Mouse (Mus musculus): ENCODE results near the gene Ift122. TPM values are rescaled to one million over a fixed set of nuclear protein-coding genes. Genes with fewer than 3 reads are reported as not detected.

Gene Ift122
- polyA plus RNA-seq, 1 experiment from 2014 or later: 28.2 TPM

DNA sequence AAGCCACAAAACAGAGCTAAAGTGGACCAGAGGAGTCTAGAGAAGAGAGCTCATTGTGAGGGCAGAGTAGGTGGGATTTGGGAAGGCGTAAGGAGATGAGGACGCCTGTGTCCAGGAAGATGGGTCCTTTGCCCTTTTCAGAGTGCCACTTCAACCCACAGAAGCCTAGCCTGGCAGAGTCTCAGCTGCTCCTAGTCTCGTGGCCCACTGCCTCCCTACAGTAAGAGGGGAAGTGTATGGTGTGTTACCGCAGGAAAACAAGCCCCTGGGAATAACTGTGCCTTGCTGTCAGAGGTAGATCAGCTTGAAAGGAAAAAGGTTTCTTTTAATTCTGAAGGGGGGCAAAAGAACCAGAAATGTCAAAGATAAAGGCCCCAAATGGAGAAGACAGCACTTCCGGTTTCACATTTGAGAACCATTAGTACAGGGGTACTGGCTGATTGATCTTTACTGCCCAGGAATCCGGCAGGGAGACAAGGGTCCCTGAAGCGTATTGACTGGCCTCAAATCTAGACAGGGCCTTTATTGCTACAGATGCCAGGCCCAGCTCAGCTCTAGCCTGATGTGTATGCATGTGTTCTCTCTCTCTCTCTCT is 44.8 kb downstream of the Ift122 start:
- 80% methylated on average over 7 of the region's 7 CpGs for WGBS
- H3K9ac ChIP-seq (replicated peaks): no peak overlapping the region
- peaks cover 10% of the 10 kb centered on the region for H3K4me1 ChIP-seq
- H3K9me3 ChIP-seq (replicated peaks): no peaks in the 10 kb centered on the region
- no peak overlapping the region for H3K27ac ChIP-seq (replicated peaks)
- H3K36me3 ChIP-seq: peaks cover 24% of the 10 kb centered on the region
- H3K27me3 ChIP-seq (replicated peaks): no peaks in the 10 kb centered on the region
- no peak for ATAC-seq (ENCODE audit: low FRiP score)
- no peak overlapping the region for H3K4me3 ChIP-seq (replicated peaks)
- no peak overlapping the region for H3K4me2 ChIP-seq

DNA sequence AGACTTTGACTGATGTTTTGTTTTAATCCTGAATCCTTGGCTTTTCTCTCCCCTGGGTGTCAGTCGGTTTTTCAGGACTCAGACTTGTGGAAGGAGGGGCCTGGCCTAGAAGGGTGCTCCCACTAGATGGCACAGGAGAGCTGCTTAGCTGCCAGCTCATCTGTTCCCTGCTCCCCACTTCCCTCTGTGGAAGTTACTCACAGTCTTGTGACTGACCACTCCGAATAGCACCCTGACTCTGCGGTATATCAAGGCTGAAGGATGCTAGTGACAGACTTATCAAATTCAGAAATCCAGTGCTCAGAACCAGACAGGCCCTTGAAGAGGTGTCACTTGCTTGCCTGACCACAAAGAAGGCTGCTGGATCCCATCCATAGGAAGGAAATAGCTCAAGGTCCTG is 47.8 kb downstream of the Ift122 start:
- Histone ChIP-seq H3K9ac (replicated peaks) (no peak overlapping the region), H3K4me3 (replicated peaks) (no peak overlapping the region), H3K27ac (replicated peaks) (no peak overlapping the region), H3K4me2 (no peak overlapping the region), H3K4me1 (peaks cover 10% of the 10 kb centered on the region), H3K27me3 (replicated peaks) (no peaks in the 10 kb centered on the region), H3K36me3 (peaks cover 17% of the 10 kb centered on the region; the same call in 1 of the 2 replicates), H3K9me3 (replicated peaks) (no peaks in the 10 kb centered on the region)
- 27% methylated on average over 3 of the region's 3 CpGs for WGBS
- ATAC-seq (ENCODE audit: low FRiP score): peak; percentile 76; the same call in 1 of the 2 replicates

DNA sequence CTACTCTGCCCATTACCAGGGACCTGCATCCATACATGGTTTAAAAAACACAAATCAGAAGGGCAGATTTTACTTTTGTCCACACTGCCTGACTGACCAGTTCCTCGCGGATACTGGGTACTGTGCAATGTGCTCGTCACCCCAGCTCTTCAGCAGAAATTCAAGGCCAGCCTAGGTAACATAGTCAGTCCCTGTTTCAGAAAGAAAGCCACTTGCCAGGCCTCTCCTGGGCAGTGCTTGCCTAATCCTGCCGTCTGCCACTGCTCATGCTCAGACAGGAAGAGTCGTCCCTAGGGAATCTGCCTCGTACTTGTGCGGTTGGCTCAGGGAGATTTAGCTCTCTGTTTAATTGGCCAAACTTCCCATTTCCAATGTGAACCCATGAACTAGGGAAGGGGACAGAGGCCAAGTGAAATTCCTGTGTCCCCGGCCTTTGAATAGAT is 48.2 kb downstream of the Ift122 start:
- WGBS: 72% methylated on average over 8 of the region's 8 CpGs
- peaks cover 20% of the 10 kb centered on the region; the same call in 1 of the 2 replicates for H3K36me3 ChIP-seq
- no peaks in the 10 kb centered on the region for H3K9me3 ChIP-seq (replicated peaks)
- H3K4me3 ChIP-seq (replicated peaks): no peak overlapping the region
- no peak for ATAC-seq (ENCODE audit: low FRiP score)
- H3K4me1 ChIP-seq: peaks cover 10% of the 10 kb centered on the region
- no peaks in the 10 kb centered on the region for H3K27me3 ChIP-seq (replicated peaks)
- no peak overlapping the region for H3K27ac ChIP-seq (replicated peaks)
- no peak overlapping the region for H3K9ac ChIP-seq (replicated peaks)
- no peak overlapping the region for H3K4me2 ChIP-seq

GRCm38 (mm10) chr6:115902545-115902944 is 49.3 kb downstream of the Ift122 start:
- no peaks in the 10 kb centered on the region for H3K27me3 ChIP-seq (replicated peaks)
- H3K4me2 ChIP-seq: no peak overlapping the region
- no peak overlapping the region for H3K9ac ChIP-seq (replicated peaks)
- H3K27ac ChIP-seq (replicated peaks): no peak overlapping the region
- ATAC-seq (ENCODE audit: low FRiP score): no peak
- peaks cover 6% of the 10 kb centered on the region; the same call in 1 of the 2 replicates for H3K4me1 ChIP-seq
- WGBS: 85% methylated on average over 3 of the region's 3 CpGs
- H3K36me3 ChIP-seq: peaks cover 29% of the 10 kb centered on the region
- H3K4me3 ChIP-seq (replicated peaks): no peak overlapping the region
- no peaks in the 10 kb centered on the region for H3K9me3 ChIP-seq (replicated peaks)

- no peak overlapping the region for H3K4me2 ChIP-seq
- no peaks in the 10 kb centered on the region for H3K27me3 ChIP-seq (replicated peaks)
- peaks cover 10% of the 10 kb centered on the region; the same call in 1 of the 2 replicates for H3K4me1 ChIP-seq
- WGBS: 91% methylated on average over 6 of the region's 6 CpGs
- H3K27ac ChIP-seq (replicated peaks): no peak overlapping the region
- H3K4me3 ChIP-seq (replicated peaks): no peak overlapping the region
- H3K9ac ChIP-seq (replicated peaks): no peak overlapping the region
- no peak for ATAC-seq (ENCODE audit: low FRiP score)
- H3K36me3 ChIP-seq: peaks cover 28% of the 10 kb centered on the region
- H3K9me3 ChIP-seq (replicated peaks): no peaks in the 10 kb centered on the region
Measured at GRCm38 (mm10) chr6:115905568-115905967, 52.3 kb downstream of the Ift122 start.

DNA sequence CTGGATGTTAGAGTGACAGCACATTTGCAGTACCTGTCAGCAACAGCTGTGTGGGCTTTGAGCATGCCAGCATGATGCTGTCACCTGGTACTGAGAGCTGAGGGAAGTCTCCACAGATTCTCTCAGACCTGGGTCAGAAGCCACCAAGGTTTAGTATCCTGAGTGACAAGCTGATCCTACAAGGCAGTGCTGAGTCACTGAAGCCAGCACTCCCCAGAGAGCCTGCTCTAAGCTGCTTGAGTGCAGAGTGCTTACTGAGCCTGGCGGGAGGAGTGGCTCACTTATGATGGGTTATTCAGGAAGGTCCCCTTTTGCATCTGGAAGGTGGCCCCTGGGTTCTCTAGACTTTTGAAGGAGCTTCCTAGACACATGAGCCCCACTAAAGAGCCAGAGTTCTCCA is 53.2 kb downstream of the Ift122 start:
- no peak overlapping the region for H3K27ac ChIP-seq (replicated peaks)
- WGBS: 68% methylated on average over 1 of the region's 1 CpGs
- no peak overlapping the region for H3K9ac ChIP-seq (replicated peaks)
- H3K9me3 ChIP-seq (replicated peaks): no peaks in the 10 kb centered on the region
- H3K4me1 ChIP-seq: peaks cover 6% of the 10 kb centered on the region; the same call in 1 of the 2 replicates
- H3K36me3 ChIP-seq: peaks cover 28% of the 10 kb centered on the region
- H3K27me3 ChIP-seq (replicated peaks): no peaks in the 10 kb centered on the region
- no peak overlapping the region for H3K4me3 ChIP-seq (replicated peaks)
- H3K4me2 ChIP-seq: no peak overlapping the region
- no peak for ATAC-seq (ENCODE audit: low FRiP score)

DNA sequence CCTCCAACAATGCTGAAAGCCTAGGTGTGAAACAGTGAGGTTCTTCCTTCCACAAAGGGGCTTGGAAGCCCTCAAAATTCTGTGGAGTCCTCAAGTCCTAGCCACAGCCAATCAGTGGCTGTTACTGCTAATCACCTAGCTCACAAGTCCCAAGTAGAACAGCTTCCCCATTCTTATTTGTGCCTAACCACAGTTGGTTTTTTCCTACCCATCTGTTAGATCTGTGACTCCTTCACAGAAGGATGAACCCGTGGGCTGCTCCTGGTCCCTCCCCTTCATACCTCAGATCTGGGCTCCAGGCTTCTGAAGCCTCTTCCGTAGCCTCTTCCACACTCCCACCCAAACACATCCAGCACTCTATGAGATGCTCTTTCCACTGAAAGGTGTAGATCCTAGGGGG is 53.6 kb downstream of the Ift122 start:
- no peak for ATAC-seq (ENCODE audit: low FRiP score)
- Histone ChIP-seq H3K27ac (replicated peaks) (no peak overlapping the region), H3K4me3 (replicated peaks) (no peak overlapping the region), H3K4me2 (no peak overlapping the region), H3K9ac (replicated peaks) (no peak overlapping the region), H3K9me3 (replicated peaks) (no peaks in the 10 kb centered on the region), H3K36me3 (peaks cover 28% of the 10 kb centered on the region), H3K4me1 (0 out of 2 replicates have a peak, but pooled peaks cover 3% of the 10 kb centered on the region), H3K27me3 (replicated peaks) (no peaks in the 10 kb centered on the region)
- WGBS: 96% methylated on average over 2 of the region's 2 CpGs

GRCm38 (mm10) chr6:115908421-115908982 is 55.2 kb downstream of the Ift122 start:
- no peak overlapping the region for H3K9ac ChIP-seq (replicated peaks)
- H3K36me3 ChIP-seq: peaks cover 24% of the 10 kb centered on the region
- WGBS: 56% methylated on average over 6 of the region's 6 CpGs
- H3K4me2 ChIP-seq: no peak overlapping the region
- 0 out of 2 replicates have a peak, but pooled peaks cover 3% of the 10 kb centered on the region for H3K4me1 ChIP-seq
- H3K27me3 ChIP-seq (replicated peaks): no peaks in the 10 kb centered on the region
- H3K4me3 ChIP-seq (replicated peaks): no peak overlapping the region
- no peak for ATAC-seq (ENCODE audit: low FRiP score)
- H3K27ac ChIP-seq (replicated peaks): no peak overlapping the region
- no peaks in the 10 kb centered on the region for H3K9me3 ChIP-seq (replicated peaks)

- H3K9me3 ChIP-seq (replicated peaks): no peaks in the 10 kb centered on the region
- no peak overlapping the region for H3K4me2 ChIP-seq
- ATAC-seq (ENCODE audit: low FRiP score): no peak
- H3K4me3 ChIP-seq (replicated peaks): no peak overlapping the region
- peaks cover 24% of the 10 kb centered on the region for H3K36me3 ChIP-seq
- peaks cover 6% of the 10 kb centered on the region; the same call in 1 of the 2 replicates for H3K4me1 ChIP-seq
- H3K27ac ChIP-seq (replicated peaks): 0 out of 2 replicates have a peak overlapping the region, but pooled peaks have one; percentile 1
- H3K9ac ChIP-seq (replicated peaks): no peak overlapping the region
- no peaks in the 10 kb centered on the region for H3K27me3 ChIP-seq (replicated peaks)
- WGBS: 65% methylated on average over 3 of the region's 3 CpGs
Measured at GRCm38 (mm10) chr6:115909052-115909451, 55.8 kb downstream of the Ift122 start.

GRCm38 (mm10) chr6:115909940-115910339 is 56.7 kb downstream of the Ift122 start:
- no peak overlapping the region for H3K9ac ChIP-seq (replicated peaks)
- H3K36me3 ChIP-seq: peaks cover 24% of the 10 kb centered on the region
- peaks cover 9% of the 10 kb centered on the region; the same call in 1 of the 2 replicates for H3K4me1 ChIP-seq
- H3K9me3 ChIP-seq (replicated peaks): no peaks in the 10 kb centered on the region
- no peak overlapping the region for H3K27ac ChIP-seq (replicated peaks)
- no peak for ATAC-seq (ENCODE audit: low FRiP score)
- 85% methylated on average over 8 of the region's 8 CpGs for WGBS
- H3K4me3 ChIP-seq (replicated peaks): no peak overlapping the region
- no peaks in the 10 kb centered on the region for H3K27me3 ChIP-seq (replicated peaks)
- H3K4me2 ChIP-seq: no peak overlapping the region

DNA sequence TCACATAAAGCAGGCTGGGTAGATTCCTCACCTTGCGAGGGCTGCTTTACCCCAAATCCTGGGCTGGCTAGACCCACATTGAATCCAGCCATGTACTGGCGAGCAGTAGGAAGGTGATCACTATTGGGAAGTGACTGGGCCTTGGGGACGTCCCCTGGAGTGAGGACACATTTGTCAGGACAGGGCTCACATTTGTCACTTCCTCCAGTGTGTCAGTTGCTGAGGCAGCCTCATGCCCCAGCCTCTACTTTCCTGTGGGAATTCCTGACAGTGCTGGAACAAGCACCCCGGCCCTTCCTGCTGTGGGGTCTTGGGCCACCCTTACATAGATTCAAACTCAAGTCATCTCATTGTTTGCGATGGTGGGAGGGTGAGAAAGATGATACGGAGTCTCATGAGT is 58.5 kb downstream of the Ift122 start:
- Histone ChIP-seq H3K4me1 (peaks cover 17% of the 10 kb centered on the region; the same call in 1 of the 2 replicates), H3K9ac (replicated peaks) (no peak overlapping the region), H3K4me2 (no peak overlapping the region), H3K27ac (replicated peaks) (no peak overlapping the region), H3K36me3 (peaks cover 12% of the 10 kb centered on the region), H3K4me3 (replicated peaks) (no peak overlapping the region), H3K9me3 (replicated peaks) (no peaks in the 10 kb centered on the region), H3K27me3 (replicated peaks) (no peaks in the 10 kb centered on the region)
- ATAC-seq (ENCODE audit: low FRiP score): no peak
- 87% methylated on average over 6 of the region's 6 CpGs for WGBS

- ATAC-seq (ENCODE audit: low FRiP score): no peak
- no peak overlapping the region for H3K4me2 ChIP-seq
- H3K27me3 ChIP-seq (replicated peaks): no peaks in the 10 kb centered on the region
- H3K9me3 ChIP-seq (replicated peaks): no peaks in the 10 kb centered on the region
- no peak overlapping the region for H3K9ac ChIP-seq (replicated peaks)
- H3K36me3 ChIP-seq: peaks cover 3% of the 10 kb centered on the region; the same call in 1 of the 2 replicates
- H3K27ac ChIP-seq (replicated peaks): no peak overlapping the region
- 75% methylated on average over 10 of the region's 10 CpGs for WGBS
- H3K4me3 ChIP-seq (replicated peaks): no peak overlapping the region
- peaks cover 14% of the 10 kb centered on the region; the same call in 1 of the 2 replicates for H3K4me1 ChIP-seq
Measured at GRCm38 (mm10) chr6:115913482-115913881, 60.2 kb downstream of the Ift122 start.

Data from neural tube, embryonic 15.5 days (tissue).